Mouse (Mus musculus): Measurements from ENCODE around the gene Mc3r. TPM values are rescaled to one million over a fixed set of nuclear protein-coding genes. Genes with fewer than 3 reads are reported as not detected.

Mc3r gene
- total and polyA plus RNA-seq, 2 experiments from 2014 or later = not detected

- Histone ChIP-seq H3K27me3 (ENCODE audit: control insufficient read depth, insufficient read depth, low read length) (0 out of 2 replicates have a peak, but pooled peaks cover 6% of the 10 kb centered on the region), H3K4me2 (ENCODE audit: low read depth, low read length) (no peak overlapping the region), H3K36me3 (replicated peaks; ENCODE audit: control insufficient read depth, insufficient read depth, low read length) (no peaks in the 10 kb centered on the region), H3K27ac (ENCODE audit: low read depth) (no peak overlapping the region), H3K9me3 (replicated peaks; ENCODE audit: control insufficient read depth, low read length) (no peaks in the 10 kb centered on the region), H3K9ac (replicated peaks; ENCODE audit: low read depth, low read length) (no peak overlapping the region), H3K4me1 (ENCODE audit: control insufficient read depth, insufficient read depth) (no peaks in the 10 kb centered on the region), H3K4me3 (ENCODE audit: low read depth, low read length) (no peak overlapping the region)
- TF ChIP-seq CTCF (IDR thresholded peaks at IDR 0.05; ENCODE audit: low read depth) (no peak), EP300 (IDR thresholded peaks at IDR 0.05; ENCODE audit: low read depth) (no peak)
- DNase-seq (ENCODE audit: low spot score) = no peak
- no peak for ATAC-seq (ENCODE audit: insufficient read depth, low read depth)
- 20% methylated on average over 6 of the region's 6 CpGs for WGBS
Observed at GRCm38 (mm10) chr2:172222394-172222785, 25.9 kb upstream of the Mc3r start.

- ATAC-seq (ENCODE audit: insufficient read depth, low read depth) = no peak
- Histone ChIP-seq H3K4me3 (ENCODE audit: low read depth, low read length) (no peak overlapping the region), H3K9me3 (replicated peaks; ENCODE audit: control insufficient read depth, low read length) (no peaks in the 10 kb centered on the region), H3K27ac (ENCODE audit: low read depth) (no peak overlapping the region), H3K4me1 (ENCODE audit: control insufficient read depth, insufficient read depth) (no peaks in the 10 kb centered on the region), H3K27me3 (ENCODE audit: control insufficient read depth, insufficient read depth, low read length) (0 out of 2 replicates have a peak, but pooled peaks cover 6% of the 10 kb centered on the region), H3K4me2 (ENCODE audit: low read depth, low read length) (no peak overlapping the region), H3K9ac (replicated peaks; ENCODE audit: low read depth, low read length) (no peak overlapping the region), H3K36me3 (replicated peaks; ENCODE audit: control insufficient read depth, insufficient read depth, low read length) (no peaks in the 10 kb centered on the region)
- TF ChIP-seq EP300 (IDR thresholded peaks at IDR 0.05; ENCODE audit: low read depth) = no peak
- no peak for TF ChIP-seq CTCF (IDR thresholded peaks at IDR 0.05; ENCODE audit: low read depth)
- 80% methylated on average over 7 of the region's 7 CpGs for WGBS
- no peak for DNase-seq (ENCODE audit: low spot score)
Observed at GRCm38 (mm10) chr2:172222891-172223290, 25.4 kb upstream of the Mc3r start.

GRCm38 (mm10) chr2:172223451-172224200 is 24.7 kb upstream of the Mc3r start:
- ATAC-seq (ENCODE audit: insufficient read depth, low read depth) (no peak), DNase-seq (ENCODE audit: low spot score) (no peak)
- Histone ChIP-seq H3K4me1 (ENCODE audit: control insufficient read depth, insufficient read depth) (0 out of 2 replicates have a peak, but pooled peaks cover 6% of the 10 kb centered on the region), H3K4me3 (ENCODE audit: low read depth, low read length) (no peak overlapping the region), H3K27me3 (ENCODE audit: control insufficient read depth, insufficient read depth, low read length) (0 out of 2 replicates have a peak, but pooled peaks cover 6% of the 10 kb centered on the region), H3K36me3 (replicated peaks; ENCODE audit: control insufficient read depth, insufficient read depth, low read length) (no peaks in the 10 kb centered on the region), H3K27ac (ENCODE audit: low read depth) (no peak overlapping the region), H3K9ac (replicated peaks; ENCODE audit: low read depth, low read length) (no peak overlapping the region), H3K9me3 (replicated peaks; ENCODE audit: control insufficient read depth, low read length) (no peaks in the 10 kb centered on the region), H3K4me2 (ENCODE audit: low read depth, low read length) (no peak overlapping the region)
- TF ChIP-seq EP300 (IDR thresholded peaks at IDR 0.05; ENCODE audit: low read depth) (no peak), CTCF (IDR thresholded peaks at IDR 0.05; ENCODE audit: low read depth) (no peak)
- WGBS = 70% methylated on average over 8 of the region's 8 CpGs

- 0 out of 2 replicates have a peak, but pooled peaks cover 5% of the 10 kb centered on the region for H3K27me3 ChIP-seq (ENCODE audit: control insufficient read depth, insufficient read depth, low read length)
- ATAC-seq (ENCODE audit: insufficient read depth, low read depth) (peak; percentile 59; the same call in 1 of the 2 replicates), DNase-seq (ENCODE audit: low spot score) (peak; percentile 38)
- H3K27ac ChIP-seq (ENCODE audit: low read depth) = no peak overlapping the region
- H3K36me3 ChIP-seq (replicated peaks; ENCODE audit: control insufficient read depth, insufficient read depth, low read length) = no peaks in the 10 kb centered on the region
- 0 out of 2 replicates have a peak, but pooled peaks cover 10% of the 10 kb centered on the region for H3K4me1 ChIP-seq (ENCODE audit: control insufficient read depth, insufficient read depth)
- no peak for TF ChIP-seq EP300 (IDR thresholded peaks at IDR 0.05; ENCODE audit: low read depth)
- TF ChIP-seq CTCF (IDR thresholded peaks at IDR 0.05; ENCODE audit: low read depth) = peak; percentile 79
- no peak overlapping the region for H3K4me2 ChIP-seq (ENCODE audit: low read depth, low read length)
- H3K4me3 ChIP-seq (ENCODE audit: low read depth, low read length) = no peak overlapping the region
- no peaks in the 10 kb centered on the region for H3K9me3 ChIP-seq (replicated peaks; ENCODE audit: control insufficient read depth, low read length)
- WGBS = 25% methylated on average over 7 of the region's 7 CpGs
- H3K9ac ChIP-seq (replicated peaks; ENCODE audit: low read depth, low read length) = no peak overlapping the region
Observed at GRCm38 (mm10) chr2:172226945-172227344, 21.3 kb upstream of the Mc3r start.

- TF ChIP-seq EP300 (IDR thresholded peaks at IDR 0.05; ENCODE audit: low read depth) (no peak), CTCF (IDR thresholded peaks at IDR 0.05; ENCODE audit: low read depth) (no peak)
- no peak for ATAC-seq (ENCODE audit: insufficient read depth, low read depth)
- Histone ChIP-seq H3K27me3 (ENCODE audit: control insufficient read depth, insufficient read depth, low read length) (no peaks in the 10 kb centered on the region), H3K9me3 (replicated peaks; ENCODE audit: control insufficient read depth, low read length) (no peaks in the 10 kb centered on the region), H3K36me3 (replicated peaks; ENCODE audit: control insufficient read depth, insufficient read depth, low read length) (no peaks in the 10 kb centered on the region), H3K9ac (replicated peaks; ENCODE audit: low read depth, low read length) (no peak overlapping the region), H3K4me1 (ENCODE audit: control insufficient read depth, insufficient read depth) (0 out of 2 replicates have a peak, but pooled peaks cover 10% of the 10 kb centered on the region), H3K4me2 (ENCODE audit: low read depth, low read length) (no peak overlapping the region), H3K27ac (ENCODE audit: low read depth) (no peak overlapping the region), H3K4me3 (ENCODE audit: low read depth, low read length) (no peak overlapping the region)
- WGBS = 97% methylated on average over 3 of the region's 3 CpGs
- no peak for DNase-seq (ENCODE audit: low spot score)
Observed at GRCm38 (mm10) chr2:172227808-172228207, 20.5 kb upstream of the Mc3r start.
